Mouse (Mus musculus): ENCODE data around the gene Nt5dc3. TPM values are rescaled to one million over a fixed set of nuclear protein-coding genes. Genes with fewer than 3 reads are reported as not detected.
A peak's percentile ranks its signal among the peaks of the same experiment; 100 is the strongest.

Gene Nt5dc3
- polyA plus RNA-seq, 1 experiment: 15.5 TPM

GRCm38 (mm10) chr10:86789146-86789672, 10.4 kb downstream of the Nt5dc3 start:
- H3ac ChIP-seq (ENCODE audit: control insufficient read depth, insufficient read length): no peak overlapping the region
- H3K36me3 ChIP-seq (ENCODE audit: control insufficient read depth, insufficient read depth): no peaks in the 10 kb centered on the region
- peaks cover 89% of the 10 kb centered on the region for H3K79me2 ChIP-seq (ENCODE audit: control insufficient read depth, insufficient read depth)
- no peaks in the 10 kb centered on the region for H3K27me3 ChIP-seq (ENCODE audit: control insufficient read depth, insufficient read depth, insufficient read length)
- no peak overlapping the region for H3K4me2 ChIP-seq (ENCODE audit: low read depth)
- H3K4me3 ChIP-seq: no peak overlapping the region
- no peak for TF ChIP-seq USF1 (IDR thresholded peaks at IDR 0.05; ENCODE audit: low read depth)
- no peak for TF ChIP-seq MYOD1 (IDR thresholded peaks at IDR 0.05; ENCODE audit: control insufficient read depth in 1 of 3, insufficient read length in 2 of 3, low read depth in 2 of 3)
- TF ChIP-seq SRF (IDR thresholded peaks at IDR 0.05; ENCODE audit: control insufficient read depth, insufficient read length, low read depth): no peak
- no peak for TF ChIP-seq POLR2AphosphoS2 (IDR thresholded peaks at IDR 0.05; ENCODE audit: insufficient read length, low read depth)
- TF ChIP-seq MYOG (IDR thresholded peaks at IDR 0.05; ENCODE audit: control insufficient read depth in 1 of 3, insufficient read depth in 1 of 3, insufficient read length in 2 of 3, low read depth in 2 of 3): no peak
- no peak for TF ChIP-seq TCF12 (IDR thresholded peaks at IDR 0.05; ENCODE audit: insufficient read depth, poor library complexity, severe bottlenecking)

DNA sequence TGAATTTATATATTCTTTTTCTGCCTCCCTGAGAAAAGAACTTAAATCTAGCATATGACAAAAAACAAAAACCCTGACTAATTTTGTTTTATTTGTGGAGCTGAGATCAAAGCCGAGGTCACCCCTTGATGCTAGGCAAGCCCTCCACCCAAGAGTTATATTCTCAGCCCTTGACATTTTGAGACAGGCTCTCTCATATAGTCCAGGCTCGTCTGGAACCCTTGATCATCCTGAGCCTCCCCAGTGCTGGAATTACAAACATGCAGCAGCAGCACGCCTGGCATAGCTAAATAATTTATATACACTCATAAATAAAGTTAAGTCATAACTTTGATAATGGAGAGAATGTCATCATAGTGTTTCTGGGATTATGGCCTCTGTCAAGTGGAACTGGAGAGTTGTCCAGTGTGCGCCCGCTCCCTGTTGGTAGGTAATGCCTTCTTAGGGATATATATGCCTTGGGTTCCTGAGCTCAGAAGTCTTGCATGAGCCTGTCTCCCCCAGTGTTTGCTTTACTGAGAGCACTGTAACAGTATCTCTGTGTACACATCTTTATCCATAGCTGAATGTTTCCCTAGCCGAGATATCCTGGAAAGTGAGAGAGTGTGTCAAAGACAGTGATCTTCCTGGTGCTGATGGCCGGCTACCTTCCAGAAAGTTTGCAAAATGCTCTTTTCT, 12.8 kb downstream of the Nt5dc3 start:
- Histone ChIP-seq H3ac (ENCODE audit: control insufficient read depth, insufficient read length) (no peak overlapping the region), H3K27me3 (ENCODE audit: control insufficient read depth, insufficient read depth, insufficient read length) (no peaks in the 10 kb centered on the region), H3K36me3 (ENCODE audit: control insufficient read depth, insufficient read depth) (no peaks in the 10 kb centered on the region), H3K4me3 (no peak overlapping the region), H3K79me2 (ENCODE audit: control insufficient read depth, insufficient read depth) (peaks cover 88% of the 10 kb centered on the region), H3K4me2 (ENCODE audit: low read depth) (no peak overlapping the region)
- TF ChIP-seq MYOD1 (IDR thresholded peaks at IDR 0.05; ENCODE audit: control insufficient read depth in 1 of 3, insufficient read length in 2 of 3, low read depth in 2 of 3): no peak
- no peak for TF ChIP-seq POLR2AphosphoS2 (IDR thresholded peaks at IDR 0.05; ENCODE audit: insufficient read length, low read depth)
- TF ChIP-seq E2F4 (IDR thresholded peaks at IDR 0.05; ENCODE audit: insufficient read depth): no peak
- TF ChIP-seq SRF (IDR thresholded peaks at IDR 0.05; ENCODE audit: control insufficient read depth, insufficient read length, low read depth): no peak
- no peak for TF ChIP-seq POLR2A (IDR thresholded peaks at IDR 0.05; ENCODE audit: insufficient read length, low read depth)
- no peak for TF ChIP-seq REST (IDR thresholded peaks at IDR 0.05; ENCODE audit: insufficient read depth, insufficient read length)
- no peak for TF ChIP-seq TCF3 (IDR thresholded peaks at IDR 0.05; ENCODE audit: insufficient read length, low read depth)
- TF ChIP-seq TCF12 (IDR thresholded peaks at IDR 0.05; ENCODE audit: insufficient read depth, poor library complexity, severe bottlenecking): no peak
- no peak for TF ChIP-seq CEBPB (IDR thresholded peaks at IDR 0.05; ENCODE audit: insufficient read depth, poor library complexity, severe bottlenecking)
- TF ChIP-seq MAX (IDR thresholded peaks at IDR 0.05; ENCODE audit: low read depth): no peak

GRCm38 (mm10) chr10:86793509-86793951, 14.7 kb downstream of the Nt5dc3 start:
- Histone ChIP-seq H3K36me3 (ENCODE audit: control insufficient read depth, insufficient read depth) (no peaks in the 10 kb centered on the region), H3K27me3 (ENCODE audit: control insufficient read depth, insufficient read depth, insufficient read length) (no peaks in the 10 kb centered on the region), H3K79me2 (ENCODE audit: control insufficient read depth, insufficient read depth) (peaks cover 70% of the 10 kb centered on the region), H3ac (ENCODE audit: control insufficient read depth, insufficient read length) (no peak overlapping the region), H3K4me2 (ENCODE audit: low read depth) (no peak overlapping the region), H3K4me3 (no peak overlapping the region)
- TF ChIP-seq MYOG (IDR thresholded peaks at IDR 0.05; ENCODE audit: control insufficient read depth in 1 of 3, insufficient read depth in 1 of 3, insufficient read length in 2 of 3, low read depth in 2 of 3) (peak in 2 of 3 experiments; percentile 49 to 51), E2F4 (IDR thresholded peaks at IDR 0.05; ENCODE audit: insufficient read depth) (no peak)

DNA sequence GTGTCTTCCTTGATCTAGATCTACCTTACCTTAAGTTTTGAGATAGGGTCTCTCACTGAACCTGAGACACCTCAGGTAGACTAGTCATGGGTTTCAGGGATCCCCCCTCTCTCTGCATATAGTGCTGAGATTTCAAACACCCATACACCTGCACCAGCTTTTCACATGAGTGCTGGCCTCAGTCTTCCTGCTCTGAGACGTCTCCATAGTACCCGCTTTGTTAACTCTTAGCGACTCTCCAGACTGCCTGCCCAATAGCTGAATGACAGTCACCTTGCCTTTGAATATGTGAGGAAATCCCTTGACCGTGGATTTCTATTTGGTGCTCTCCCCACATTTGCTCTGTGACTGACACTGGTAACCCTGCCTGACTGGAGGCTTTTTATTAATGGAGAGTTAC, 15.4 kb downstream of the Nt5dc3 start:
- no peaks in the 10 kb centered on the region for H3K36me3 ChIP-seq (ENCODE audit: control insufficient read depth, insufficient read depth)
- H3ac ChIP-seq (ENCODE audit: control insufficient read depth, insufficient read length): no peak overlapping the region
- no peak overlapping the region for H3K4me3 ChIP-seq
- peaks cover 64% of the 10 kb centered on the region for H3K79me2 ChIP-seq (ENCODE audit: control insufficient read depth, insufficient read depth)
- H3K27me3 ChIP-seq (ENCODE audit: control insufficient read depth, insufficient read depth, insufficient read length): no peaks in the 10 kb centered on the region
- H3K4me2 ChIP-seq (ENCODE audit: low read depth): no peak overlapping the region
- TF ChIP-seq POLR2A (IDR thresholded peaks at IDR 0.05; ENCODE audit: insufficient read length, low read depth) (no peak), USF1 (IDR thresholded peaks at IDR 0.05; ENCODE audit: low read depth) (no peak), REST (IDR thresholded peaks at IDR 0.05; ENCODE audit: insufficient read depth, insufficient read length) (no peak), CEBPB (IDR thresholded peaks at IDR 0.05; ENCODE audit: insufficient read depth, poor library complexity, severe bottlenecking) (no peak), SRF (IDR thresholded peaks at IDR 0.05; ENCODE audit: control insufficient read depth, insufficient read length, low read depth) (no peak), MYOD1 (IDR thresholded peaks at IDR 0.05; ENCODE audit: control insufficient read depth in 1 of 3, insufficient read length in 2 of 3, low read depth in 2 of 3) (no peak), TCF12 (IDR thresholded peaks at IDR 0.05; ENCODE audit: insufficient read depth, poor library complexity, severe bottlenecking) (no peak)

DNA sequence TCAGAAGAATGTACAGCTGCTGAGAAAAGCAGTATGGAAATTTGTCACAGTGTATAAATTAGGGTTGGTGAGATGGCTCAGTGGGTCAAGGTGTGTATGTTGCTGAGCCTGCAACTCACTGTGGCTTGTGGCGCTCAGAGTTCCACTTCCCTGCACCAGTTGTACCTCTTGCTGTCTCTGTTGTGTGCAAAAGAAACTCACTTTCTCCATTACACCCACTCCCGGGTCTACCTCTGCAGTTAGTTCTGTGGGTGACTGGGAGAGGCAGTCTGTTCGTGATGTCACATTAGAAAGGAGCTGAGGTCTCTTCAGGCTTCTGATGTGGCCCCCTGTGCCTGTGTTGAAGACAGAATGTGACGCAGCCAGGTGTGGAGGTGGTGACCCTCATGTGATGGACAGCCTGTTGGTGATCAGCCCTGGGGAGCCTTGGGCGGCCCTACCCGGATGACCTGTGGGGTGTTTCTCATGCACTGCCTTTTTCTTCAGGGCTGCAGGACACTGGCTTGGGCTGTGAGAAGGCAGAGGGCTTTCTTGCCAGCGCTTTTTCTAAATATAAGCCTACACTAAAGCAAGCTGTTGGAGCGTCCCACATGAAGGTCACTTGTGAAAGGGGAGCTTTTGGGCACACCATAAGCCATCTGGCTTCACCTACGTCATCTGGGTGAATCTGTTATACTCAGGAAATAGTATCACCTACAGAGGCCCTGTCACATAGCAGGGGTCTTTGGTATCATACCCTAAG, 16.2 kb downstream of the Nt5dc3 start:
- Histone ChIP-seq H3K27me3 (ENCODE audit: control insufficient read depth, insufficient read depth, insufficient read length) (no peaks in the 10 kb centered on the region), H3K79me2 (ENCODE audit: control insufficient read depth, insufficient read depth) (peaks cover 57% of the 10 kb centered on the region), H3K4me2 (ENCODE audit: low read depth) (no peak overlapping the region), H3K4me3 (no peak overlapping the region), H3K36me3 (ENCODE audit: control insufficient read depth, insufficient read depth) (no peaks in the 10 kb centered on the region), H3ac (ENCODE audit: control insufficient read depth, insufficient read length) (no peak overlapping the region)
- TF ChIP-seq POLR2AphosphoS2 (IDR thresholded peaks at IDR 0.05; ENCODE audit: insufficient read length, low read depth): no peak
- no peak for TF ChIP-seq USF1 (IDR thresholded peaks at IDR 0.05; ENCODE audit: low read depth)
- TF ChIP-seq MYOG (IDR thresholded peaks at IDR 0.05; ENCODE audit: control insufficient read depth in 1 of 3, insufficient read depth in 1 of 3, insufficient read length in 2 of 3, low read depth in 2 of 3): no peak
- no peak for TF ChIP-seq E2F4 (IDR thresholded peaks at IDR 0.05; ENCODE audit: insufficient read depth)
- TF ChIP-seq CEBPB (IDR thresholded peaks at IDR 0.05; ENCODE audit: insufficient read depth, poor library complexity, severe bottlenecking): no peak
- TF ChIP-seq REST (IDR thresholded peaks at IDR 0.05; ENCODE audit: insufficient read depth, insufficient read length): no peak
- TF ChIP-seq MYOD1 (IDR thresholded peaks at IDR 0.05; ENCODE audit: control insufficient read depth in 1 of 3, insufficient read length in 2 of 3, low read depth in 2 of 3): no peak
- TF ChIP-seq MAX (IDR thresholded peaks at IDR 0.05; ENCODE audit: low read depth): no peak
- no peak for TF ChIP-seq SRF (IDR thresholded peaks at IDR 0.05; ENCODE audit: control insufficient read depth, insufficient read length, low read depth)
- no peak for TF ChIP-seq TCF3 (IDR thresholded peaks at IDR 0.05; ENCODE audit: insufficient read length, low read depth)
- TF ChIP-seq TCF12 (IDR thresholded peaks at IDR 0.05; ENCODE audit: insufficient read depth, poor library complexity, severe bottlenecking): no peak
- no peak for TF ChIP-seq POLR2A (IDR thresholded peaks at IDR 0.05; ENCODE audit: insufficient read length, low read depth)
